Mouse (Mus musculus) Patski (cell line): ENCODE measurements around the gene Calr. TPM values are rescaled to one million over a fixed set of nuclear protein-coding genes. Genes with fewer than 3 reads are reported as not detected.

Experiments used
- ATAC-seq: fragments of 100-300 bp; one replicate; pipeline ENCODE4 v1.8.0; 2021
- CTCF ChIA-PET: fragments of 350-600 bp; sonication (Branson Sonifier 250); formaldehyde crosslinking; loops from one replicate; lab custom pipeline; 2022; ENCODE audit warnings: inconsistent platforms; lab: Charles Lee
- POLR2A ChIA-PET: fragments of 350-600 bp; sonication (Branson Sonifier 250); formaldehyde crosslinking; loops from one replicate; lab custom pipeline; 2022; ENCODE audit warnings: antibody characterized with exemption, inconsistent platforms; lab: Charles Lee
- DNase-seq: peaks from one replicate; pipeline ENCODE4 v3.0.0-alpha.2; 2011; ENCODE audit warnings: low read depth, low spot score
- H3K27me3 ChIP-seq: fragments of 371-371 bp; one replicate; pipeline ENCODE4 v1.5.1; 2021
- CTCF ChIP-seq: fragments of 100-300 bp; IDR thresholded peaks from one replicate; pipeline ENCODE4 v1.5.1; 2021
- in situ Hi-C: fragments of 300-500 bp; cut with MboI; formaldehyde crosslinking; loops from 3 replicates; pipeline ENCODE4 v1.11.1; 2018; ENCODE audit warnings: low pct_unique_long_range_greater_than_20kb, mixed read lengths
- polyA plus RNA-seq: library from polyadenylated mRNA; unstranded; gene quantifications from one replicate; pipeline ENCODE4 v1.2.3, GENCODE M21; 2021

Gene Calr
- polyA plus RNA-seq, 1 experiment from 2014 or later = 1,232 TPM

- no peak for ATAC-seq
- ChIA-PET POLR2A (no interaction called here), CTCF (interaction anchor here (0.8 to 1.3 kb wide), 2 partner anchors 21 to 54 kb away, joined by 3 read pairs; no protein-coding TSS in a partner anchor)
- no peak for TF ChIP-seq CTCF
- in situ Hi-C loops = no loop called here
- H3K27me3 ChIP-seq = no peaks in the 10 kb centered on the region
- no peak for DNase-seq
Measured at GRCm38 (mm10) chr8:84794486-84794885, 52.2 kb downstream of the Calr start.

GRCm38 (mm10) chr8:84793791-84794485 lies 52.8 kb downstream of the Calr start:
- in situ Hi-C loops = no loop called here
- H3K27me3 ChIP-seq = no peaks in the 10 kb centered on the region

GRCm38 (mm10) chr8:84793134-84793533 lies 53.6 kb downstream of the Calr start:
- TF ChIP-seq CTCF = no peak
- ChIA-PET POLR2A (no interaction called here), CTCF (interaction anchor here (1.6 kb wide), 1 partner anchor 12 kb away, joined by 3 read pairs; no protein-coding TSS in a partner anchor)
- no peak for DNase-seq
- in situ Hi-C loops = no loop called here
- no peaks in the 10 kb centered on the region for H3K27me3 ChIP-seq
- ATAC-seq = no peak

More at GRCm38 (mm10) chr8:84793791-84794485, 52.8 kb downstream of the Calr start:
- no peak for TF ChIP-seq CTCF
- ChIA-PET POLR2A (no interaction called here), CTCF (interaction anchor here (1.3 to 1.6 kb wide), 2 partner anchors 13 to 22 kb away, joined by 3 read pairs; no protein-coding TSS in a partner anchor)
- DNase-seq (no peak), ATAC-seq (no peak)

- no peaks in the 10 kb centered on the region for H3K27me3 ChIP-seq
- ATAC-seq (no peak), DNase-seq (no peak)
- TF ChIP-seq CTCF = no peak
- POLR2A ChIA-PET = no interaction called here
- in situ Hi-C loops = no loop called here
- CTCF ChIA-PET = interaction anchor here (1.6 kb wide), 1 partner anchor 12 kb away, joined by 3 read pairs; no protein-coding TSS in a partner anchor
Measured at GRCm38 (mm10) chr8:84792429-84792947, 54.2 kb downstream of the Calr start.

Other genes starting within 250 kb of the Calr start
- 113 TPM for gene Ier2, start 184.1 kb downstream of the Calr start, polyA plus RNA-seq
- gene Trmt1, start 160.6 kb downstream of the Calr start, polyA plus RNA-seq = 106 TPM
- 109 TPM for gene Nacc1, start 159.1 kb downstream of the Calr start, polyA plus RNA-seq
- 0.13 TPM for gene Lyl1, start 145.5 kb downstream of the Calr start, polyA plus RNA-seq
- gene G430095P16Rik, start 123.9 kb downstream of the Calr start, polyA plus RNA-seq = 1.4 TPM
- gene Nfix, start 46.6 kb downstream of the Calr start, polyA plus RNA-seq = 32.5 TPM
- gene Dand5, start 24.1 kb downstream of the Calr start, polyA plus RNA-seq = 12.5 TPM
- 31.8 TPM for gene Gadd45gip1, start 15.4 kb downstream of the Calr start, polyA plus RNA-seq
- gene Rad23a, start 6.3 kb downstream of the Calr start, polyA plus RNA-seq = 126 TPM
- gene Farsa, start 10.1 kb upstream of the Calr start, polyA plus RNA-seq = 79.6 TPM
- 6.0 TPM for gene Syce2, start 25.2 kb upstream of the Calr start, polyA plus RNA-seq
- 55.5 TPM for gene Gcdh, start 47.0 kb upstream of the Calr start, polyA plus RNA-seq
- 0.28 TPM for gene Klf1, start 55.0 kb upstream of the Calr start, polyA plus RNA-seq
- gene Dnase2a, start 61.6 kb upstream of the Calr start, polyA plus RNA-seq = 25.9 TPM
- 0.60 TPM for gene Mast1, start 90.4 kb upstream of the Calr start, polyA plus RNA-seq
- gene Rtbdn, start 100.1 kb upstream of the Calr start, polyA plus RNA-seq = 0.22 TPM
- gene Gm49661, start 122.5 kb upstream of the Calr start, polyA plus RNA-seq = 6.4 TPM
- gene Prdx2, start 122.7 kb upstream of the Calr start, polyA plus RNA-seq = 668 TPM
- gene Rnaseh2a, start 122.8 kb upstream of the Calr start, polyA plus RNA-seq = 91.5 TPM
- gene Junb, start 131.8 kb upstream of the Calr start, polyA plus RNA-seq = 280 TPM
- gene Hook2, start 143.7 kb upstream of the Calr start, polyA plus RNA-seq = 33.0 TPM
- gene Best2, start 167.6 kb upstream of the Calr start, polyA plus RNA-seq = 0.05 TPM
- gene Asna1, start 178.3 kb upstream of the Calr start, polyA plus RNA-seq = 159 TPM
- gene Trir, start 179.9 kb upstream of the Calr start, polyA plus RNA-seq = 152 TPM
- gene Tnpo2, start 190.0 kb upstream of the Calr start, polyA plus RNA-seq = 83.7 TPM
- 32.7 TPM for gene Fbxw9, start 213.1 kb upstream of the Calr start, polyA plus RNA-seq
- 0.21 TPM for gene Gm5741, start 221.0 kb upstream of the Calr start, polyA plus RNA-seq
- gene Dhps, start 224.8 kb upstream of the Calr start, polyA plus RNA-seq = 57.6 TPM
- 104 TPM for gene Wdr83os, start 233.8 kb upstream of the Calr start, polyA plus RNA-seq
- 30.4 TPM for gene Wdr83, start 234.4 kb upstream of the Calr start, polyA plus RNA-seq
- gene Man2b1, start 236.3 kb upstream of the Calr start, polyA plus RNA-seq = 45.5 TPM